Mouse (Mus musculus) heart, embryonic 15.5 days (tissue): ENCODE data around the gene Ubtd1. TPM values are rescaled to one million over a fixed set of nuclear protein-coding genes. Genes with fewer than 3 reads are reported as not detected.
A peak's percentile ranks its signal among the peaks of the same experiment; 100 is the strongest.

ENCODE experiments used
- ATAC-seq: fragments of 200-750 bp; cut with Nextera tagmentation; replicated peaks from 2 replicates; pipeline ENCODE4 v1.8.0; 2017; ENCODE audit warnings: low read depth, moderate TSS enrichment; ENCODE audit not compliant: insufficient number of reproducible peaks, insufficient read depth, low FRiP score
- H3K27ac ChIP-seq: fragments of 300-500 bp; sonication (generic); 2 replicates; pipeline ENCODE4 v1.5.1; 2015; ENCODE audit warnings: mild to moderate bottlenecking, inconsistent platforms
- H3K27me3 ChIP-seq: fragments of 300-500 bp; sonication (generic); 2 replicates; pipeline ENCODE4 v1.6.1; 2015; ENCODE audit warnings: inconsistent platforms
- H3K36me3 ChIP-seq: fragments of 300-500 bp; sonication (generic); 2 replicates; pipeline ENCODE4 v1.6.1; 2015; ENCODE audit warnings: mild to moderate bottlenecking, inconsistent platforms
- H3K4me1 ChIP-seq: fragments of 300-500 bp; sonication (generic); replicated peaks from 2 replicates; pipeline ENCODE4 v1.6.1; 2015; ENCODE audit warnings: inconsistent platforms
- H3K4me2 ChIP-seq: fragments of 300-500 bp; sonication (generic); 2 replicates; pipeline ENCODE4 v1.6.1; 2015; ENCODE audit warnings: inconsistent platforms, mild to moderate bottlenecking, moderate library complexity
- H3K4me3 ChIP-seq: fragments of 300-500 bp; sonication (generic); 2 replicates; pipeline ENCODE4 v1.5.1; 2015; ENCODE audit warnings: mild to moderate bottlenecking, inconsistent platforms
- H3K9ac ChIP-seq: fragments of 300-500 bp; sonication (generic); 2 replicates; pipeline ENCODE4 v1.6.1; 2015; ENCODE audit warnings: mild to moderate bottlenecking, inconsistent platforms
- H3K9me3 ChIP-seq: fragments of 300-500 bp; sonication (generic); replicated peaks from 2 replicates; pipeline ENCODE4 v1.6.1; 2016; ENCODE audit warnings: inconsistent platforms
- WGBS: fragments of 180-500 bp; shearing (Covaris S2); methylation state at CpG from one replicate; pipeline ENCODE4 v1.1.7; 2015; ENCODE audit warnings: mixed read lengths; 5-methylcytosine and 5-hydroxymethylcytosine counted together
- polyA plus RNA-seq: library from polyadenylated mRNA; unstranded; fragments of >200 nt; fragmentation: Nextera tagmentation; extraction: Ambion mirVana; gene quantifications from 2 replicates; pipeline ENCODE4 v1.2.1, GENCODE M21; 2015

Ubtd1 gene
- polyA plus RNA-seq, 1 experiment from 2014 or later: 14.6 TPM

DNA sequence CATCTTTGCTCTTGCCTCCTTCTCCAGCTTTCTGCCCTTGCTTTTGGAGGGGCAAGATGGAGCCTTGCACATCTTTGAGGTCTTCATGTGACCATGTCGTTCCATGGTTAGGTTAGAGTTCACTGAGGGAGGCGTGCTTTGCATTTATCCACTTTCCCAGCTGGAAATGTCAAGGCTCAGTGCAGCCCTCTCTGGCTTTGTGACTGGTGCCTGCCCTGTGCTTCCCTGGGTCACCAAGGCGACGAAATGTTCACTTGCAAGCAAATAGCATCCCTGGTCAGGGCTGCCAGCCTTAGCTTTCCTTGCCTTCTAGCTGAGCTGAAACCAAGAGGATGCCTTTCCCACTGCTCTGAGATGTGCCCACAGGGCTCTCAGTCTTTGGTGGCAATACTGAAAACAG is 28.9 kb downstream of the Ubtd1 start:
- 75% methylated on average over 4 of the region's 4 CpGs for WGBS
- H3K9me3 ChIP-seq: no peaks in the 10 kb centered on the region
- no peak overlapping the region for H3K4me3 ChIP-seq
- H3K9ac ChIP-seq: no peak overlapping the region
- no peaks in the 10 kb centered on the region for H3K36me3 ChIP-seq
- no peaks in the 10 kb centered on the region for H3K27me3 ChIP-seq
- H3K4me2 ChIP-seq: no peak overlapping the region
- ATAC-seq: no peak
- H3K4me1 ChIP-seq: peaks cover 31% of the 10 kb centered on the region
- H3K27ac ChIP-seq: no peak overlapping the region

- Histone ChIP-seq H3K4me1 (peaks cover 28% of the 10 kb centered on the region), H3K27me3 (no peaks in the 10 kb centered on the region), H3K27ac (no peak overlapping the region), H3K4me2 (no peak overlapping the region), H3K9ac (no peak overlapping the region), H3K9me3 (no peaks in the 10 kb centered on the region), H3K4me3 (no peak overlapping the region), H3K36me3 (no peaks in the 10 kb centered on the region)
- WGBS: 83% methylated on average over 7 of the region's 7 CpGs
- no peak for ATAC-seq
Observed at GRCm38 (mm10) chr19:42011123-42011522, 29.6 kb downstream of the Ubtd1 start.

- Histone ChIP-seq H3K27me3 (no peaks in the 10 kb centered on the region), H3K9ac (no peak overlapping the region), H3K4me1 (peaks cover 31% of the 10 kb centered on the region), H3K27ac (no peak overlapping the region), H3K4me2 (no peak overlapping the region), H3K9me3 (no peaks in the 10 kb centered on the region), H3K36me3 (no peaks in the 10 kb centered on the region), H3K4me3 (no peak overlapping the region)
- ATAC-seq: no peak
- 77% methylated on average over 3 of the region's 3 CpGs for WGBS
Observed at GRCm38 (mm10) chr19:42014231-42014825, 32.8 kb downstream of the Ubtd1 start.

- ATAC-seq: no peak
- 72% methylated on average over 6 of the region's 6 CpGs for WGBS
- H3K4me3 ChIP-seq: no peak overlapping the region
- H3K36me3 ChIP-seq: no peaks in the 10 kb centered on the region
- no peak overlapping the region for H3K9ac ChIP-seq
- no peak overlapping the region for H3K4me2 ChIP-seq
- no peak overlapping the region for H3K27ac ChIP-seq
- H3K27me3 ChIP-seq: no peaks in the 10 kb centered on the region
- no peaks in the 10 kb centered on the region for H3K9me3 ChIP-seq
- H3K4me1 ChIP-seq: peaks cover 34% of the 10 kb centered on the region
Observed at GRCm38 (mm10) chr19:42015001-42015400, 33.4 kb downstream of the Ubtd1 start.

- no peak overlapping the region for H3K4me3 ChIP-seq
- ATAC-seq: no peak
- 77% methylated on average over 4 of the region's 4 CpGs for WGBS
- H3K9ac ChIP-seq: no peak overlapping the region
- no peaks in the 10 kb centered on the region for H3K27me3 ChIP-seq
- H3K36me3 ChIP-seq: no peaks in the 10 kb centered on the region
- peaks cover 39% of the 10 kb centered on the region for H3K4me1 ChIP-seq
- H3K27ac ChIP-seq: peak overlapping the region; percentile 81
- H3K9me3 ChIP-seq: no peaks in the 10 kb centered on the region
- no peak overlapping the region for H3K4me2 ChIP-seq
Observed at GRCm38 (mm10) chr19:42016251-42016650, 34.7 kb downstream of the Ubtd1 start.

- ATAC-seq: no peak
- Histone ChIP-seq H3K27me3 (no peaks in the 10 kb centered on the region), H3K9ac (no peak overlapping the region), H3K4me2 (no peak overlapping the region), H3K9me3 (no peaks in the 10 kb centered on the region), H3K4me3 (no peak overlapping the region), H3K27ac (peak overlapping the region; percentile 81), H3K36me3 (no peaks in the 10 kb centered on the region), H3K4me1 (peaks cover 44% of the 10 kb centered on the region)
- WGBS: 63% methylated on average over 5 of the region's 5 CpGs
Observed at GRCm38 (mm10) chr19:42016840-42017239, 35.3 kb downstream of the Ubtd1 start.

- H3K9ac ChIP-seq: no peak overlapping the region
- ATAC-seq: peak; percentile 51
Observed at GRCm38 (mm10) chr19:42017399-42018247, 36.1 kb downstream of the Ubtd1 start.

DNA sequence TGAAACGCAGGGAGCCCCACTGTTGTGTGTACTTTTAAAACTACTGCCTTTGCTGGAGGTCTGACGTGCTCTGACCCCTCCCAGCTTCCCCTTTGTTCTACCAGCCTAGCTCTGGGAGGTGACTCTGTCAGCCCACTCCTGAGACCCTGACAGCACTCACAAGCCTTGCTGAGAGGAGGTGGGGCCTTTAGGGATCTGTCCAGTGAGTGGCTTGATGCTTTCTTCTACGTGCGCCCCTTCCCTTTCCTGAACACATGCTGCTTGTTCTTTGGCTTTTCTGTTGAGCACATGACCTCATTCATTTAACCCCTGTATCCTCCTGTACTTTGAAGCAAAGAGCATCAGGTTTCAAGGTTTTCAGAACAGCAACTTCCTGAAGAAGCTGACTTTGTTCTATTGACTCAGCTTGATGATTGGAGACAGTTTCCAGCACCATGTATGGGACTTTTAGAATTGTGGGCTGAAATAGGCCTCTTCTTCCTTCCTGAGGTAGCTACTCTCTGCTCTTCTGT is 37.5 kb downstream of the Ubtd1 start:
- ATAC-seq: 0 out of 2 replicates have a peak, but pooled peaks have one; percentile 18
- 43% methylated on average over 4 of the region's 4 CpGs for WGBS
- H3K9ac ChIP-seq: no peak overlapping the region

More at GRCm38 (mm10) chr19:42017399-42018247, 36.1 kb downstream of the Ubtd1 start:
- H3K4me2 ChIP-seq: no peak overlapping the region
- no peaks in the 10 kb centered on the region for H3K9me3 ChIP-seq
- no peaks in the 10 kb centered on the region for H3K36me3 ChIP-seq
- no peaks in the 10 kb centered on the region for H3K27me3 ChIP-seq
- peaks cover 52% of the 10 kb centered on the region for H3K4me1 ChIP-seq
- 49% methylated on average over 8 of the region's 8 CpGs for WGBS
- no peak overlapping the region for H3K4me3 ChIP-seq
- peak overlapping the region; percentile 81 for H3K27ac ChIP-seq

GRCm38 (mm10) chr19:42021681-42022541 is 40.3 kb downstream of the Ubtd1 start:
- no peak overlapping the region for H3K4me2 ChIP-seq
- H3K27ac ChIP-seq: peak overlapping the region; percentile 50
- H3K4me3 ChIP-seq: no peak overlapping the region
- peaks cover 50% of the 10 kb centered on the region for H3K4me1 ChIP-seq
- no peaks in the 10 kb centered on the region for H3K27me3 ChIP-seq
- H3K9ac ChIP-seq: no peak overlapping the region
- WGBS: 64% methylated on average over 10 of the region's 10 CpGs
- no peaks in the 10 kb centered on the region for H3K9me3 ChIP-seq
- no peak for ATAC-seq
- H3K36me3 ChIP-seq: no peaks in the 10 kb centered on the region

More for the DNA sequence above, 37.5 kb downstream of the Ubtd1 start:
- no peaks in the 10 kb centered on the region for H3K27me3 ChIP-seq
- no peak overlapping the region for H3K4me2 ChIP-seq
- H3K36me3 ChIP-seq: no peaks in the 10 kb centered on the region
- H3K27ac ChIP-seq: peak overlapping the region; percentile 81
- peaks cover 58% of the 10 kb centered on the region for H3K4me1 ChIP-seq
- H3K9me3 ChIP-seq: no peaks in the 10 kb centered on the region
- H3K4me3 ChIP-seq: no peak overlapping the region

GRCm38 (mm10) chr19:42022542-42022848 is 40.9 kb downstream of the Ubtd1 start:
- no peak for ATAC-seq
- H3K4me3 ChIP-seq: no peak overlapping the region
- H3K36me3 ChIP-seq: no peaks in the 10 kb centered on the region
- H3K4me1 ChIP-seq: peaks cover 44% of the 10 kb centered on the region
- 55% methylated on average over 2 of the region's 2 CpGs for WGBS
- peak overlapping the region; percentile 50 for H3K27ac ChIP-seq
- H3K4me2 ChIP-seq: no peak overlapping the region
- H3K9me3 ChIP-seq: no peaks in the 10 kb centered on the region
- no peaks in the 10 kb centered on the region for H3K27me3 ChIP-seq
- no peak overlapping the region for H3K9ac ChIP-seq

DNA sequence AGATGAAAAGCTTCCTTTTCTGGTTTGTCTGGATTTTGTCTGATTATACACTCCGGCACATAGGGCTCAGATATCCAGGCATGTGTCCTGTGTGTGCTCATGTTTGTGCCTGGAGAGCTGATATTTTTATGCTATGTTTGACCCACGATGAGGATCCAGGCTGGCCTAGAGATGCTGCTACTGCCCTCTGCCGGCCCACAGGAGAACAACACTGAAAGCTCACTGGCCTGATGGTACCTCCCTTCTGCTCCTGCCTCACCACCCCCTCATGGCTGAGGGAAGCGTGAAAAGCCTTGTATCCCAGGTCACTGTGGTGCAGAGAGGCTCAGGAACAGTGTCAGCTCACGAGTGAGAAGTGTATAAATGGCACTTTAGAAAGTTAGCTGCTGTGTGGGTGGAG is 44.6 kb downstream of the Ubtd1 start:
- H3K36me3 ChIP-seq: no peaks in the 10 kb centered on the region
- H3K9me3 ChIP-seq: no peaks in the 10 kb centered on the region
- no peak overlapping the region for H3K4me3 ChIP-seq
- no peak overlapping the region for H3K27ac ChIP-seq
- WGBS: under 1% methylated on average over 5 of the region's 5 CpGs
- H3K27me3 ChIP-seq: no peaks in the 10 kb centered on the region
- H3K4me1 ChIP-seq: peaks cover 23% of the 10 kb centered on the region
- H3K9ac ChIP-seq: no peak overlapping the region
- ATAC-seq: peak; percentile 51; the same call in 1 of the 2 replicates
- no peak overlapping the region for H3K4me2 ChIP-seq
